Mouse (Mus musculus) ES-Bruce4 (cell line): ENCODE data around the gene Tmem108. TPM values are rescaled to one million over a fixed set of nuclear protein-coding genes. Genes with fewer than 3 reads are reported as not detected.

Source experiments
- H3K27ac ChIP-seq: 2 replicates; pipeline ENCODE4 v1.5.1; 2012; ENCODE audit warnings: low read length, inconsistent platforms; ENCODE audit not compliant: insufficient read depth
- H3K27me3 ChIP-seq: 2 replicates; pipeline ENCODE4 v1.6.1; 2012; ENCODE audit warnings: mild to moderate bottlenecking, low read length, inconsistent platforms; ENCODE audit not compliant: control insufficient read depth, poor library complexity, insufficient read depth, severe bottlenecking
- H3K36me3 ChIP-seq: 2 replicates; pipeline ENCODE4 v1.6.1; 2012; ENCODE audit warnings: inconsistent platforms, mild to moderate bottlenecking, low read length, moderate library complexity; ENCODE audit not compliant: control insufficient read depth, poor library complexity, insufficient read depth, severe bottlenecking
- H3K4me1 ChIP-seq: one replicate; pipeline ENCODE4 v1.8.1; 2011; ENCODE audit warnings: low read length; ENCODE audit not compliant: control insufficient read depth, insufficient read depth
- H3K4me3 ChIP-seq: 2 replicates; pipeline ENCODE4 v1.5.1; 2011; ENCODE audit warnings: low read depth, mild to moderate bottlenecking, low read length
- H3K9ac ChIP-seq: 2 replicates; pipeline ENCODE4 v1.6.1; 2012; ENCODE audit warnings: low read depth, mild to moderate bottlenecking, inconsistent platforms; ENCODE audit not compliant: poor library complexity, severe bottlenecking
- H3K9me3 ChIP-seq: replicated peaks from 2 replicates; pipeline ENCODE4 v1.6.1; 2012; ENCODE audit warnings: mild to moderate bottlenecking, low read length, inconsistent platforms; ENCODE audit not compliant: control insufficient read depth, poor library complexity, insufficient read depth, severe bottlenecking
- CTCF ChIP-seq: IDR thresholded peaks from one replicate; pipeline ENCODE4 v1.8.1; 2011; ENCODE audit warnings: low read depth, low read length
- EP300 ChIP-seq: IDR thresholded peaks from 2 replicates; pipeline ENCODE4 v1.6.1; 2011; ENCODE audit warnings: low read depth, low read length; ENCODE audit not compliant: insufficient read depth
- POLR2A ChIP-seq: IDR thresholded peaks from one replicate; pipeline ENCODE4 v1.8.1; 2011; ENCODE audit warnings: low read length; ENCODE audit not compliant: insufficient read depth
- polyA plus RNA-seq: library from polyadenylated mRNA; stranded (reverse); fragments of >200 nt; gene quantifications from 2 replicates; pipeline ENCODE4 v1.2.4, GENCODE M21; 2011; ENCODE audit warnings: low read depth; ENCODE audit not compliant: missing spikeins, insufficient read depth, insufficient read length

The Tmem108 gene
- polyA plus RNA-seq, 1 experiment = 2.1 TPM

DNA sequence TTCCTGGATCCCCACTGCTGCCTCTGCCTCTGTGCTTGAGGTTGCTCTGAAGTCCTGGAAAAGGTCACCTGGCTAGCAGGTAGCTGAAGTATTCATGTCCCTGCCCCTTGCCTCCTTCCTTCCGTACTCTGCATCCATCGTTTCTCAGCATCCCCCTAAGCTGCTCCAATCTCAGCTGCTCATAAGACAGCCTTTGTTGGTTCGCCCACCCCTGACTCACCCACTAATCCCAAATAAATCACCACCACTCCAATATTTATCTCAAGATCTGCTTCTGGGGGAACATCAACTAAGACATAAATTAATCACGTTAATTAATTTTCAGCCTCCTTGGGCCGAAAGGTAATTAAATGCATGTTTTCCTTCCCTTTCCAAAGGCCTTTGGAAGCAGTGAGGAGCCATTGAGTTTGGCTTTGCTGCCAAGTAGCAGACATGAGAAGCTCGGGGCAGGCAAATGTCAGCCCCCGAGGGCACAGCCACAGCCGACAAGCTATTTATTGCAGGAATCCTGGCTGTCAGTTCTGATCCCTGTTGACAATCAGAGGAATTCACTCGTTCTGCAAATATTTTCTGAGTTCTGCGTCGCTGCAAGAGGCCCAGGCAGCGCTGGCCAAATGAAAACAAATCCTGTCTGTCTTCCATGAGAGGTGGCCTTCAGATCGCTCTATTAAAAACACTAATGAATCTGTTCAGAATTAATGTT lies 318.4 kb downstream of the Tmem108 start:
- no peak for TF ChIP-seq CTCF
- no peak for TF ChIP-seq POLR2A
- TF ChIP-seq EP300 = no peak
- H3K9me3 ChIP-seq = peaks cover 6% of the 10 kb centered on the region; the same call in 1 of the 2 replicates
- H3K4me3 ChIP-seq = no peak overlapping the region
- no peak overlapping the region for H3K27ac ChIP-seq
- no peaks in the 10 kb centered on the region for H3K27me3 ChIP-seq
- no peaks in the 10 kb centered on the region for H3K4me1 ChIP-seq
- no peaks in the 10 kb centered on the region for H3K36me3 ChIP-seq
- H3K9ac ChIP-seq = no peak overlapping the region

DNA sequence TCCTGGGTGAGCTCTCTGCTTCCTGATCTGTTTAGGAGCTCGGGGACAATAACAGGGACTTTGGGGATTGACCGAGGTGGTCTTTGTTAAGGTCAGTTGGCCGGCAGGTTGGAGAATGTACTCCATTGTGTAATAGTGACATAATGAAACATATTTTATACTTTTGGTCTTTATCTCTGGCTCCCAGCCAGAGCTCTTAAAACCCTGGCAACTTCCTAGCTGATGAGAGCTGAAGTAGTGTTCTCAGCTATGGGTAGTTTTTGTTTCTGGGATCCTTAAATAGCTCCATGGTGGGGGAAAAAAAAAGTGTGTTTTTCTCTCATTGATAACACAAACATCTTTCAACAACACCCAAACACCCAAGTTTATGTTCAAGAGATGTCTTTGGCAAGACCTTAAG lies 321.0 kb downstream of the Tmem108 start:
- Histone ChIP-seq H3K36me3 (no peaks in the 10 kb centered on the region), H3K9me3 (peaks cover 6% of the 10 kb centered on the region; the same call in 1 of the 2 replicates), H3K9ac (no peak overlapping the region), H3K27me3 (no peaks in the 10 kb centered on the region), H3K27ac (no peak overlapping the region), H3K4me1 (no peaks in the 10 kb centered on the region), H3K4me3 (no peak overlapping the region)
- TF ChIP-seq EP300 = no peak
- no peak for TF ChIP-seq POLR2A
- no peak for TF ChIP-seq CTCF

DNA sequence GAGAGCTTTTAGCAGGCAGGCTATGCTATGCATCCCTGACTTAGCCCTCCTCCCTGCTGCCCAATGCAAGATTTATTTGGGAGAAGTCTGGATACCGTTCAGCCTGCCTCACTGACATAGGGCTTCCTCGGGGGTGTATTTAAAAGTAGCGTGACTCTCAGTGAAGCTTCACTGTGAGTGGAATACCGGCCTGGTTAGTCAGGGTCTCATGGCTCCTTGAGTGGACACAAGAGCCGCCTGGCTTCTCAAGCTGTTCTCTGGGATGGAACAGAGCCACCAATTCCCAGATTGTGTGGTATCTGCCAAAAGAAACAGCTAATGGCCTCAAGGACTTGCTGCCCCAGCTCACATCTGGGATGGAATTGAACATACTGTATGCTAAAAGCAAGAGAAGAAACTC lies 324.5 kb downstream of the Tmem108 start:
- no peaks in the 10 kb centered on the region for H3K9me3 ChIP-seq
- H3K4me3 ChIP-seq = no peak overlapping the region

DNA sequence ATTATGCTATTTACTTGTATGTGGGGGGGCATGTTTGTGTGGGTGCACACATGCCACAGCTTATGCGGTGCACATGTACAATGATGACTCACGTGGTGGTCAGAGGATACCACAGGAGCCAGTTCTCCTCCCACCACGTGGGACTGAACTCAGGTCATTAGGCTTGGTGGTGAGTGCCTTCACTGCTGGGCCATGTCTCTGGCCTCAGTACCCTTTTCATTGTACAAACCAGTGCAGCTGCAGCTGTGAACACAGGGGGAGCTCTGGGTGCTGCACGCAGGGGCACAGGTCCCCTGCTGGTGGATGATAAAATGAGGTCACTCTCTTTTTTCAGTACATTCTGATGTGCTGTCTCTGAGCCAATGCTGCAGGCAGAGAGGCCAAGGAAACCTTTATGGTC lies 327.5 kb downstream of the Tmem108 start:
- Histone ChIP-seq H3K27ac (no peak overlapping the region), H3K36me3 (no peaks in the 10 kb centered on the region), H3K9me3 (no peaks in the 10 kb centered on the region), H3K4me3 (no peak overlapping the region), H3K9ac (no peak overlapping the region), H3K27me3 (no peaks in the 10 kb centered on the region), H3K4me1 (no peaks in the 10 kb centered on the region)
- TF ChIP-seq EP300 = no peak
- TF ChIP-seq CTCF = peak; percentile 47

More for the DNA sequence above, 324.5 kb downstream of the Tmem108 start:
- H3K27me3 ChIP-seq = no peaks in the 10 kb centered on the region
- no peaks in the 10 kb centered on the region for H3K36me3 ChIP-seq
- TF ChIP-seq CTCF = no peak
- no peak for TF ChIP-seq POLR2A
- no peak for TF ChIP-seq EP300
- no peak overlapping the region for H3K27ac ChIP-seq
- H3K9ac ChIP-seq = no peak overlapping the region
- H3K4me1 ChIP-seq = no peaks in the 10 kb centered on the region

Other genes with a start within 250 kb of the Tmem108 start
- gene Nphp3, start 240.7 kb upstream of the Tmem108 start, polyA plus RNA-seq = 26.8 and 29.4 TPM in 2 replicates